Mouse (Mus musculus) naive thymus-derived CD4-positive, alpha-beta T cell, adult 2 months (primary cell): ENCODE results near the gene Klc1.
"Not testable (repeated sequence)": the region's sequence is repeated elsewhere in the genome, so short reads cannot be mapped to it uniquely, and the experiment has no call there.

Experiments used
- DNase-seq: peaks from one replicate; pipeline ENCODE4 v3.0.0-alpha.2; 2011; ENCODE audit warnings: low read depth

The Klc1 gene

DNA sequence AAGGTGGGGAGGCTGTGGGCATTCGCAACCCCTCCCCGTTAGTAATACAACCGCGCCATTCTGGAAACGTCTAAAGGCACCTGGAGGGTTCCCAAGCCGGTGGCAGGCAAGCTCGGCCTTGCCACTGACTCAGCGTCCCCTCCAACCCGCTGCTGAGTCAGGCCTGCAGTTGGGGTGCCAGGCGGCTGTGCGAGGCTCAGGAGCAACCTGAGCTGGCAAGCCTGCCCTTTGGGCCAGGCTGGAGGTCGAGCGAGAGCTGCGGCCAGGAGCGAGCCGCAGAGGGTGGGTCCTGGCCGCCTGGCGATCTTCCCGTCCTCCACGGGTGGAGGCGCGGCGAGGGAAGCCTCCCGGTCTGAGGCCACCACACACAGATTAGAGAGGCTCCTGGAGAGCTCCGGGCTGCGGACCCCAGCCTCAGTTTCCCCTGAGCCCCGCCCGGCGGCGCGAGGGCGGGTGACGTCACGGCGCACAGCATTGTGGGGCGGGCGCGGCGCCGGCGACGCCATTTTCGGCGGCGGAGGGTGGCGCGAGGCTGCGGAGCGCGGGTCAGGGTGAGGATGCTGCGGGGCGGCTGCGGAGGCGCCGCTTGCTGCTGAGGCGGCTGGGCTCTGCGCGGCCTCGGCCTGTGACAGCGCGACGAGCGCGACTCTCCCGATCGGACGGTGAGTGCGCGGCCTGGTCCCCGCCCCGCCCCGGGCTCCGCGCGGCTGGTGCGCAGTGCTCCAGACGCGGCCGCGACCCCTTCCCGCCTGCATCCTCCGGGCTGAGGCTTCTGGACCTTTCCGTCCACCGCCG lies at the start of gene Klc1:
Gene Klc1 (plus strand): TSS at position 469 of the 795 bp plus-strand sequence.
- peak; percentile 82 for DNase-seq

DNA sequence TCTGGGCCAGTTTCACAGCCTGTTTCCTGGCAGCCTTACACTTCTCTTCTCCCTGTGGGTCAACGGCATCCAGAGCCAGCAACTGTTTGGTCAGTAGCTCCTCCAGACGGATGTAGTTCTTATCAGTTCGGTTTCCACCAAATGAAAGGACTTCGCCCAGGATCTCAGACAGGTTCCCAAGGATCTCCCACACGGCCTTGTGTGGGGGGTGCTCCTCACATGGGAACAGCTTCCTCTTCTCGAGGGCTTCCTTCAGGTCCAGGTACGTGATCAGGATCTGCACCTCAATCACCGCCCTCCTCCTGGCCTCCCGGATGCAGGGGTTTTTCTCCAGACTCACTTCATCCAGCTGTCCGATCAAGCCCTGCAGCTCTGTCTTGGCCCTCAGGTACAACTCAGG lies 48.6 kb upstream of the Klc1 start:
- no peak for DNase-seq

DNA sequence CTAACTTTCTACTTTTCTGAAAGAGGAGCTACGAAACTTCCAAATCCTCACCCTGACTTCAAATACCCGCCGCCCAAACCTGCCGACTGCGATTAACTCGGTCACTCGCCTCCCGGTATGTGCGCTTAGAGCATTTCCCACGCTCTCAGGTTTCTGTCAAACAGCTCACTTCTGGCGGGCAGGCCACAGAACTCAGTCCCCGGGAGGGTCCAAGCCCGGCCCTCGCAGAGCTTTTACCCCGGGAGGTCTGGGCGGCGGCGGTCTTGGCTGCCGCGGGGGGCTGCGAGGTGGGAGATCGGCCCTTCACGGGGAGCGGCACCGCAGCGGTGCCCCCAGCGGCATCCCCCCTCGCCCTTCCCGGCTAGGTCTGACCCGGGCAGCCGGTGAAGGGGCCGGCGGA lies 46.2 kb upstream of the Klc1 start:
- DNase-seq = peak; percentile 31

DNA sequence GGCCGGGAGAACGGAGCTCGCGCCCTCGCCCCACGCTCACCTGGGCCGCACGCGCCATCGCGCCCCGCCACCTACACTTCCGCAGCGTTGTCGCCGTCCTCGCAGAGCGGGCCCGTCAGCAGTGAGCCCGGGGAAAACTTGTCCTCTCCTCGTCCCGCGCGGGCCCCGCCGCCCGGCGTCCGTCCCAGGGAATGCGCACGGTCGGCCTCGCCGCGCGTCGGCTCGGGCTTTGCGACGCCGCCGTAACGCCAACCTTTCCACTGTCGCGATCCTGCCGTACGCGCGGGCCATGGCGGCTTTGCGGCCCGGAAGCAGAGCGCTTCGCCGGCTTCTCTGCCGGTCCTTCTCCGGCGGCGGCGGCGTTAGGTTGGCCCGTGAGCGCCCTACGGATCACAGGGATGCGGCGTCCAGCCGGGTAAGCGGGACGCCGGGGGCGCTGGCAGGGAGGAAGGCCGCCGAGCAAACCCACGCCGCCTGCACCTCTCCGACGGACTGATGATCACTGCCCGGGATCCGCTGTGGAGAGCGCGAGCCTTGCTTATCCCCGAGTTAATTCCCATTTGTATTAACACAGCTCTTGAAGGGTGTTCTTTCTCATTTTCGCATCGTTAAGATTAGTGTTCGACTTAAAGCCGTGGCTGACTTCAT lies 45.5 kb upstream of the Klc1 start, which contains the start of the genes Bag5 and Apopt1:
Gene Bag5 (minus strand): TSS at position 254 of the 648 bp plus-strand sequence.
Gene Apopt1 (plus strand): TSS at position 258 of the 648 bp plus-strand sequence.
- DNase-seq = peak; percentile 95

DNA sequence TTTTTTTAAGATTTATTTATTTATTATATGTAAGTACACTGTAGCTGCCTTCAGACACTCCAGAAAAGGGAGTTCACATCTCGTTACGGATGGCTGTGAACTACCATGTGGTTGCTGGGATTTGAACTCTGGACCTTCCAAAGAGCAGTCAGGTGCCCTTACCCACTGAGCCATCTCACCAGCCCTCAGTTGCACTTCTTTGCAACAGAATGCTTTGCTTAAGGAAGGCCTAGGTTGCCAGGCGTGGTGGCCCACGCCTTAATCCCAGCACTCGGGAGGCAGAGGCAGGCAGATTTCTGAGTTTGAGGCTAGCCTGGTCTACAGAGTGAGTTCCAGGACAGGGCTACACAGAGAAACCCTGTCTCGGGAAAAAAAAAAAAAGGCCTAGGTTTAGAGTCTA lies 44.8 kb upstream of the Klc1 start:
- DNase-seq = not testable (repeated sequence)

DNA sequence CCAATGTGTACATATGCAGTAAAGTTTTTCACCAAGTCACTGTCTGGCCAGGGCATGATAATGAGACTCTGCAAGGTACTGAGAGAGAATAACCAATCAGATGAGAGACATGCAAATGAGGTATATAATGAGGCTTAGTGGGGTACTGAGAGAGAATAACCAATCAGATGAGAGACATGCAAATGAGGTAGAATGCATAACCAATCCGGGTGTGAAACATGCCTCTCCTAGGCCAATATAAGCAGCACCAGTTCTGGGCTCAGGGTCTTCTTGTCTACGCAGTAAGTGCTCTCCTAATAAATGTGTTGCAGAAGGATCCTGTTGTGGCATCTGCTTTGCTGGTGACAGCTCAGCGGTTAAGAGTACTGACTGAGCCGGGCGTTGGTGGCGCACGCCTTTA lies 42.1 kb upstream of the Klc1 start:
- no peak for DNase-seq

DNA sequence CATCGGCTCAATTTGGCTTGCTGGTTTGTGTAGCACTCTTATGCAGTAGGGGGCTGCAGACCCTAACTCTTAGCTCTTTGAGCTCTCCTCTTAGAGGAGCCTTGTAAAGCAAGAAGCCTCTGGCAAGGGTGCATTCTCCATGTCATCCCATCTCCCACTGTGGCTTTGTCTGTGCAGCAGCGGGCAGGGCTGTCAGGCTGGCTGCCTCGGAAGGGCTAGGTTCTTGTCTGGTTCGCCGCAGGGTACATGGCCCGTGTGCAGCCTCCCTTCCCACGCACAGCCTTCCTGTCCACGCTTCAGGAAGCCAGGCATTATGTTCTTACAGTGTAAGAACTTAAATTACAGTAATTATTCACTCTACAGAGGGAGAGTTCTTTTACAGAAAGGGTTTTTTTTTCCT lies 40.0 kb upstream of the Klc1 start:
- no peak for DNase-seq

DNA sequence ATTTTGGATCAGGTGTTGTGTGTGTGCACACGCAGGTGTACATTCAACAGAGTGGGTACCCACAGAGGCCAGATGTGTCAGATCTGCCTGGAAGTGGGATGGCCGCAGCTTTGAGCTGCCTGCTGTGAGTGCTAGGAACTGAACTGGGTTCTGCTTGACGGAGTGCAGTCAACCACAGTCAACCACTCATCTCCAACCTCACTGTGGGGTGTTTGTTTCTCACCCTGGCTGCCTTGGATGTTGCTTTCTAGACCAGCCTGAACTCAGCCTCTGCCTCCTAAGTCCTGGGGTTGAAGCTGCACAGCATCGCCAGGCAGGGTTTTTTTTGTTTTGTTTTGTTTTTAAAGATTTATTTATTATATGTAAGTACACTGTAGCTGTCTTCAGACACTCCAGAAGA lies 38.4 kb upstream of the Klc1 start:
- DNase-seq = no peak

DNA sequence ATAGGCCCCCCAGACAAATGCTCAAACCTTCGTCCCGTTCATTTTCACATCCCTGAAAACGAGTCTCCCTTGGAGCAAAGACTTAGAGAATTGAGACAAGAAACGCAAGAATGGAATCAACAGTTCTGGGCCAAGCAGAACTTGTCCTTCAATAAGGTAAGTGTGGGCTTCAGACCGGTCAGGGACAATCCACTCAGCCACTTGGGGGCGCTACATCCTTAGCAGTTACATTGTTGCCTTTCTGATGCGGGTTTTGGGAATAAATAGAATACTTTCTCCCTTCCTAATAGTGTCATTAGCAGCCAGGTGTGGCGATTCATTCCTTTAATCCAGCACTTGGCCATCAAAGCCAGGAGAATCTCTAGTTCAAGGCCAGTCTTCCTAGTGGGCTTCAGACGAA lies 36.0 kb upstream of the Klc1 start:
- peak; percentile 54 for DNase-seq

DNA sequence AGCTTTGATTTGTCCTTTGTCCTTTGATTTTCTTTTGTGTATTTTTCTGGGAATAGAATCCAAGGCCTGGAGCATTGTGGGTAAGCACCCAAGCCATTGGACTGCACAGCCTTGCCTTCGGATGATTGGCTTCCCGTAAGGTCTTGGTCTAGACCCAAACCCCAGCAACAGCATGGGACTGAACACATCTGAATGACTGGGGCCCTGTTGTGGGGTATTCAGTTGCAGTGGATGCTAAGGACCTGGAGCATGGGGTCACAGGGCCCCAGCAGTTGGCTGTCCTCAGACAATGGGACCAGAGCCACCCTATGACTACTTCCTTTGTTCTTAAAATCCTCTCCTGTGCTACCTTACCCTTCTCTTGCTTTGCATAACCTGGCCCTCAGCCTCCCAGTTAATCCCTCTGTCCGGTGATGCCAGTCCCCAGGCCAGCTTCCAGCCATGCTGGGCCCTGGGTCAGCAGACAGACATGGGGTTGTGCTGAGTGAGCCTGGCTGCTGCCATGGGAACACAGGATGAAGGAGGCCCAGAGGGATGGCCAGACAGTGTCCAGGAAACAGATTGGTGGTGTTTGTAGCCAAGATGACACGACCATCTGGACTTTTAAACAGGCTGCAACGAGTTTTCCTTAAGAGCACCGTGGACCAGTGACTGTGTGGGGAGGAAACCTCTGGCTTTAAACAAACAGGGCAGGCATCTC lies 33.9 kb upstream of the Klc1 start:
- DNase-seq = no peak

DNA sequence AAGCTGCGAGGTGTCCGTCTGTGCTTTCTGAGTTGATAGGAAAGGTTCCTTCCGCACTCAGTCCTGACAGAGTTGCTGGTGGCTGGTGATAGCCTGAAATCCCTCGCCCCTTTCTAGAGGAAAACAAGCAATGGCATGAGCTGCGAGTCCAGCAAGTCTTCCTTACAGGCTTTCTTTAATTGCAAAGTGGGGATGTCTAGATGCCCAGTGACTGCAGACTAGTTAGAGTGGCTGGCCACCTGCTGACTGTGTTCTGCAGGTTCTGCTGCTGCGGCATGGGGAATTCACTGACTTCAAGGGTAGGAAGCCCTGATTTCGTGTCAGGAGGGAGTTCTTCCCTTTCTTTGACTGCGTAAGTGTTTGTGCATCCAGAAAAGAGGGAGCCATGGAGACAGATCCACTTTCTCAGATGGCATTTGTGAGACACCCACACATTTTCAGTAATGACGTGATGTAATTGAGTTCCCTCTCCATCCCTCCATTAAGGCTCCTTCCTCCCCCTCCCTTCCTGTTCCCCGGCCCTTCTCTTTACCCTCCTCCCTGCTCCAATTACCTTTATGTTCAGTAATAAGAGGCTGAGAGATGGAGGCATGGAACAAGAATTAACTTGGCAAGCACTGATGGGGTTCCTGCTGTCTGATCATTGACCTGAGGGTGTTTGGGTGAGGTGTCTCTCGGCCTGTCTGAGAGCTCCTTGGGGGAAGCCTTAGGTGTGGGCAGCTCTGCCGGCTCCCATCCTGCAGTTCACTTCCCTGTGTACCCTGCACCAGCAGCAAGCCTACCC lies 33.1 kb upstream of the Klc1 start:
- no peak for DNase-seq

DNA sequence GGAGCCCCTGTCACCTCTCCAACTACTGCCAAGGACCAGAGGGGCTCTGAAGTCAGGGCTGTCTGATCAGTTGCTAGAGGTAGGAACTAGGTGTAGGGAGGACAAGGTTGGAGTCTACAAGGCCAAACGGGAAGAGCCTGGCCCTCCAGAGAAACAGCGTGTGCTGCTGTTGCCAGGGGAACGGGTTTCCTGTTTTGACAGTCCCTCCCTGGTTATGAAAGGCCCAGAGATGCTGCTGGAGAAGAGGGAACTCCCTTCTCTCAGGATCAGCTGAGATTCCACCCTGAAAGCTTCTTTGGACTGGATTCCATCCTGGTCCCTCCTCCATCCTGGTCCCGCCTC lies 32.6 kb upstream of the Klc1 start:
- DNase-seq = no peak

DNA sequence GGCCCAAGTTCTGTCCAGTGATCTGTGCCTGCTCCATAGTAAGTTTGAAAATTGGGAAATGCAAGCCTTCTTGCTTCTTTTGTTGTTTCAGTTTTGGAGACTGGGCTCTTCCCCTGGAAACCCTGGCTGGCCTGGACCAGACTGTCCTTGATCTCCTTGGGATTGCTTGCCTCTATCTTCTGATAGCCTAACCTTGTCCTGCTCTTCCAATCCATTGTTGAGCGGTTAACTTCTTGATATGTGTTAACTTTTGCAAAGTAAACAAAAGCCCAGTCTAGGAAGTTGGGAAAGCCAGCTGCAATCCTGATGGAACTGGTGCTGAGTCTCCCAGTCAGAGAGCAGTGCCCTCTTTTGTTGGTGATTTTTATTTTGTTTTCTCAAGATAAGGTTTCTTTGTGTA lies 30.7 kb upstream of the Klc1 start:
- no peak for DNase-seq

DNA sequence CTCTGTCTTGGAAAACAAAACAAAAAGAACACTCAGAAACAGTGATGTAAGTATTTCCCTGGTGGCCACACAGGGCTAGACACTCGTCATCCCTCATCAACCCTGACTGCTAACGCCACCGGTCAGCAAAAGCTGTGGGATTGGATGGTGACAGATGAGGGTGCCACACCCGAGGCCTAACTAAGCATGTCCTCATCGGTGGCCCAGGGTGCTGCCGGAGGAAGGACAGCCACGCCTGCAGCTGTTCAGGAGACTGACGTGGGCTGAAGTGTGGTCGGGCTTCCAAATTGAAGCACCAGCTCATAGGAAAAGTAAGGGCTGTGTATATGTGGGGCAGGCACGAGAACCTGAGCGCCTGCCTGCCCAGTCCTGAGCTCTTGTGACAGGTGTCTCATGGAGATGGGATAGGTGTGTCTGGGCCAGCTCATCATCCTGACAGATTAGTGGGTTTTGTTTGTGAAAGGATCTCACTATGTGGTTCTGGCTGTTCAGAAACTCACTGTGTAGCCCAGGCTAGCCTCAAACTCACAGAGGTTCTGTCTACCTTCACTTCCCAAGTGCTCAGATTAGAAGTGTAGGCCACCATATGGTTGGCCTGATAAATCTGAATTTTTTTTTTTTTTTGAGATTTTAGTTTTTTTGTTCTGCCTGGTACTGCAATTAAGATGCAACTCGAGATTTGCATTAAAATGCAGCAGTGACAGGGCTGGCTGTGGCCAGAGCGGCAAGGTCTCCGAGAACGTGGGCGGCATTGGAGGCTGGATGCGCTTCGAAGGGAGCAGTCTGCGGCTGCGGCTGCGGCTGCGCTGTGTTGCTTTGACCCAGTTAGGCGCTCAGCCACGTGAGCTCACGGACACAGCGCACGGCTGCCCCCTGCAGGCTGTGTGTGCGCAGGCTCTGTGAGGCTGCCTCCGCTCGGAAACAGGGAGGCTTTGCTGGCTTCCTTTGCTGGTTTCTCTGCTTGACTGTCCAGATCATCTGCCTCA lies 26.5 kb upstream of the Klc1 start:
- DNase-seq = peak; percentile 93

DNA sequence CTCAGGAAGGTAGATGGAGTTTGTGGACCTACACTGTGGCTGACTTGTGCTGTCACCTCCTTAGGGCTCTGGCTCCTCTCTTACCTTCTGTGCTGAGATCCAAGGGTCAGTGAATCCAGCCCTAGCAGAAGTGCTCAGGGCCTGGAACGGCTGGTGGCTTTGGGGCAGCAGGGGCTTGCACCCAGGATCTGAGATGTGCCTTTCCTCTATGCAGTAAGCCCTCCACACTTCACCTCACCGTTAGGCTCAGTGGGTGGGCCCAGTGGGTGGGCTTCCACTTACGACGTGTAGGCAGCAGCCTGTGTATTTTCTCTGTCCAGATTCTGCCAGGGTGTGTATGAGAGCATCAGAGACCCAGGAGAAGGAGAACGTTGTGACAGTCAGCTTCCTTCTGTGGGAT lies 25.7 kb upstream of the Klc1 start:
- DNase-seq = no peak

DNA sequence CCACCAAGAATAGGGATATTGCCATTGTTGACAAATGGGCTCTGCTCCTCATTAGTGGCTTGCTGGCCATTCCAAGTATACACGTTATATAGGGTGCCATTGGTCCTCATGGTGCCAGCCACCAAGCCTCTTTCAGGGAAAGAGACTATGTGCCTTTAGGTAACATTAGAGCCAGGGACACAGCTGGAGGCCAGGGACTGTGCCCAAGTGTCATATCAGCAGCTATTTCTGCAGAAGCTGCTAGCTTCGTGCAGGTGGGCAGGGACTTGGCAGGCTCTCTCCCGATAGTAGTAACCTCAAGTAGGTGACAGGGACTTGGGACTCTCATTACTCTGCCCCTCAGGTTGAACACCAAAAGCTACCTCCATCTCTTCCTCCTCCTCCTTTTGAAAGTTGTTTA lies 23.7 kb upstream of the Klc1 start:
- no peak for DNase-seq

DNA sequence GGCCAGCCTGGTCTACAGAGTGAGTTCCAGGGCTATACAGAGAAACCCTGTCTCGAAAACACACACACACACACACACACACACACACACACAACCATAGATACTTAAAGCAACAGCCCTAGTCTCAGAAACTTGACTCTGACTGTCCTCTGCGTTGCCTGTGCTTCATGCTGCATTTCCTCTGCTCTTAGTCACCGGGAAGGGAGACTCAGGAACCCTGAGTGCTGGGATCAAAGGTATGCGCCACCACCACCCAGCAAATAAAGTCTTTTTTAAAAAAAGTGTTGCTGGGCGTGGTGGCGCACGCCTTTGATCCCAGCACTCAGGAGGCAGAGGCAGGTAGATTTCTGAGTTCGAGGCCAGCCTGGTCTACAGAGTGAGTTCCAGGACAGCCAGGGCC lies 22.0 kb upstream of the Klc1 start:
- not testable (repeated sequence) for DNase-seq

DNA sequence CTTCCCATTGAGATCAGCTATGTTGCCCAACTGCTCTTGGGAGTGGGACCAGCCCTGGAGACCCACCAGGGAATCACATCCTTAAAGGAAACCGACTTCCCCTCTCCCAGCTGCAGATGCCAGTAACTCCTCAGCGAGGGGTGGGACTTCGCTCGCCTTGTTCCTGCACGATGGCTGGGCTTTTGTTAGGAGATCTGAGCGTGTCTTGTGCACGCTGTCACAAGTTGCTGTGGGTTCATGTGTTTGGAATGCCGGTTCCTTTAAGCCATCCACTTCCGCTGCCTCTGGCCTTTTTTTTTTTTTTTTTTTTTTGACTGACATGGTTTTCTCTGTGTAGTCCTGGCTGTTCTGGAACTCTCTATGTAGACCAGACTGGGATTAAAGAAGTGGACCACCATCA lies 21.3 kb upstream of the Klc1 start:
- no peak for DNase-seq

DNA sequence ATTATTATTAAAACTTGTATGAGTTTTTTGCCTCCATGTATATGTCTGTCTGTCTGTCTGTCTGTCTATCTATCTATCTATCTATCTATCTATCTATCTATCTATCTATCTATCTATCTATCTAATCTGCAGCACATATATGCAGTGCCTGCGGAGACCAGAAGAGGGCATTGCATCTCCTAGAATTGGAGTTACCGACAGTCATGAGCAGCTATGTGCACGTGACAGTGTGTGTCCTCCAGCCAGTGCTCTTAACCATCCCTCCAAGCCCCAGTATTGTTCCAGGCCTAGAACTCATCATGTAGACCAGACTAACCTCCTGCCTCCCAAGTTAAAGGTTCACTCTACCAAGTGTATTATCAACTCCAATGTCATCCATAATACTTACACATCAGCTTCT lies 19.9 kb upstream of the Klc1 start:
- peak; percentile 45 for DNase-seq

DNA sequence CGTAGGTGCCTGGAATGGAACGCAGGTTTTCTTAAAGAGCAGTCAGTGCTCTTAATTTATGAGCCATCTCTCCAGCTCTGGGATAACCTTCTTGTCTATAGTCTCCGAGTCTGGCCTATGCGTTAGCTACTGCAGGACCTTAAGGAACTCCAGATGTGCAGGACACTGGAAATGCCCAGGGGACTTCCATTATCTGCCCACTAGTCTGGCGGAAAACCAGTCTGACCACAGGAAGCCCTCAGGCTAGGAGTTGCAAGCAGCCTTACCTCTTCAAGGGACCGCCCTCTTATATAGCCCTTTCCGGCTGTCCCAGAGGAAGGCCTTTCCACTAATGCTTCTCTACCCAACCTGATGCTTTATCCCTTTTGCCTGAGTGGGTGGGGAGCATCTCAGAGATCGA lies 17.3 kb upstream of the Klc1 start:
- no peak for DNase-seq

DNA sequence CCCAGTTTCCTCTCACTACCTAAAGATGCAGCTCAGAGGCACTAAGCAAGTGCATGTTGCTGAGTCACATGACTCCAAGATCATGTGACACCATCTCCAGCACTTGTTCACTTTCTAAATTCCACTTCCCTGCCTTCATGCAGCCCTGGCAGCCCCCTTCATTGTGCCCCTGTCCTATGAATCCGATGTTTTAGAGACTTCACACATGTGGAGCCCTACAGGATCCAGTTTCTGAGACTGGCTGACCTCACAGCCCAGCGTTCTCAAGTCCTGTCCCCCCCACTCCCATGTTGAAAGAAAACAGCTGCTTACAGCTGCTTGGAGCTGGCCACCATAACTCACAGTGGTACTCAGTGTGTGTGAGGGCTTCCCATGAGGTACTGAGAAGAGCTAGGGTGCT lies 15.2 kb upstream of the Klc1 start:
- DNase-seq = no peak
